Mouse (Mus musculus): ENCODE data around the gene Hsf5.

DNA sequence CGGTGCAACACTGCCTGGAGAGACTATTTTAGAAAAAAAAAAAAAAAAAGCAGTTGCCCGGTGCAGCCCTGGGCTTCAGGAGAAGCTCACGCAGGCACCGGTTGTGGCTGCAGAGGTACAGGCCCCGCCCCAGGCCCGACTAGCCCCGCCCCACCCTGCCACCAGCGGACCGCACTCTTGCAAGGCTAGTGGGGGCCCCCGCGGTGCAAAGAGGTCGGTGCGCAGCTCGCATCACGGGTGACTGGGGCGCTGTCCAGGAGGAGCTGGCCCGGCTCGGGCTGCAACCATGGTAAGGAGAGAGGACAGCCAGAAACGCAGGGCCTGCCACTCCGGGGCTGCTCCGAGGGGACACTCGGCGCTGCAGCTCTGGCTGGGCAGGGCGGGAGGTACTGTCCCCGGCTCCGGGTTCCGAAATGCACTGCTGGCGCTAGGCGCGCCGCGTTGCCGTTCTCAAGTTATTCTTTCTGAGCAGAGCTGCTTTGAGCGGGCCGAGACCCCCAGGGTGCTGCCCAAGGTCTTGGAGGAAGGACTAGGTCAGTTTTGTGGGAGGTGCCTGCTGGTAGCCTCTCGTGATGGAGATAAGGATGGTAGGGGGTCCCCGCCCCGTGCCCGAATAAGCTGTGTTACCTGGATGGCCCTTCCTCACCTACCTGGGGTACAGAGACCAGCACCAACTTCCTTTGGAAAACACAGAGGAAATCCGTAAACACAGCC lies 38.6 kb upstream of the Hsf5 start:
- TF ChIP-seq CTCF (IDR thresholded peaks at IDR 0.05; ENCODE audit: low read depth, low read length) (no peak), POLR2A (IDR thresholded peaks at IDR 0.05; ENCODE audit: insufficient read depth, low read length) (no peak), EP300 (IDR thresholded peaks at IDR 0.05; ENCODE audit: insufficient read depth, low read depth, low read length) (no peak)
